Mouse (Mus musculus) heart, embryonic 10.5 days (tissue): Measurements from ENCODE around the gene Ager. TPM values are rescaled to one million over a fixed set of nuclear protein-coding genes. Genes with fewer than 3 reads are reported as not detected.

Experiments
- DNase-seq: peaks from one replicate; pipeline ENCODE4 v3.0.0-alpha.2; 2017; ENCODE audit warnings: low spot score
- H3K27ac ChIP-seq: fragments of 300-500 bp; sonication (generic); 2 replicates; pipeline ENCODE4 v1.5.1; 2016; ENCODE audit warnings: mild to moderate bottlenecking
- H3K27me3 ChIP-seq: fragments of 300-500 bp; sonication (generic); 2 replicates; pipeline ENCODE4 v1.6.1; 2016; ENCODE audit warnings: mild to moderate bottlenecking; ENCODE audit not compliant: poor library complexity, insufficient read depth, severe bottlenecking
- H3K36me3 ChIP-seq: fragments of 300-500 bp; sonication (generic); 2 replicates; pipeline ENCODE4 v1.6.1; 2016; ENCODE audit warnings: mild to moderate bottlenecking, moderate library complexity
- H3K4me1 ChIP-seq: fragments of 300-500 bp; sonication (generic); 2 replicates; pipeline ENCODE4 v1.6.1; 2016; ENCODE audit warnings: mild to moderate bottlenecking
- H3K4me3 ChIP-seq: fragments of 300-500 bp; sonication (generic); 2 replicates; pipeline ENCODE4 v1.5.1; 2016; ENCODE audit warnings: mild to moderate bottlenecking, moderate library complexity
- H3K9me3 ChIP-seq: fragments of 300-500 bp; sonication (generic); 2 replicates; pipeline ENCODE4 v1.6.1; 2016; ENCODE audit warnings: mild to moderate bottlenecking, moderate library complexity
- WGBS: fragments of 180-500 bp; shearing (Covaris S2); methylation state at CpG from one replicate; pipeline ENCODE4 v1.1.7; 2016; 5-methylcytosine and 5-hydroxymethylcytosine counted together
- polyA plus RNA-seq: library from polyadenylated mRNA; unstranded; fragments of >200 nt; fragmentation: Nextera tagmentation; extraction: Ambion mirVana; gene quantifications from 2 replicates; pipeline ENCODE4 v1.2.1, GENCODE M21; 2016

The Ager gene
- polyA plus RNA-seq, 1 experiment from 2014 or later: 5.3 TPM

- no peak for DNase-seq
- peaks cover 30% of the 10 kb centered on the region for H3K36me3 ChIP-seq
- peak overlapping the region; percentile 74; the same call in 1 of the 2 replicates for H3K4me3 ChIP-seq
- no peak overlapping the region for H3K27ac ChIP-seq
- peaks cover 33% of the 10 kb centered on the region for H3K4me1 ChIP-seq
- WGBS: 82% methylated on average over 30 of the region's 30 CpGs
- no peaks in the 10 kb centered on the region for H3K9me3 ChIP-seq
- no peaks in the 10 kb centered on the region for H3K27me3 ChIP-seq
These were observed 48.3 kb downstream of the Ager start for GRCm38 (mm10) chr17:34645831-34646511.

DNA sequence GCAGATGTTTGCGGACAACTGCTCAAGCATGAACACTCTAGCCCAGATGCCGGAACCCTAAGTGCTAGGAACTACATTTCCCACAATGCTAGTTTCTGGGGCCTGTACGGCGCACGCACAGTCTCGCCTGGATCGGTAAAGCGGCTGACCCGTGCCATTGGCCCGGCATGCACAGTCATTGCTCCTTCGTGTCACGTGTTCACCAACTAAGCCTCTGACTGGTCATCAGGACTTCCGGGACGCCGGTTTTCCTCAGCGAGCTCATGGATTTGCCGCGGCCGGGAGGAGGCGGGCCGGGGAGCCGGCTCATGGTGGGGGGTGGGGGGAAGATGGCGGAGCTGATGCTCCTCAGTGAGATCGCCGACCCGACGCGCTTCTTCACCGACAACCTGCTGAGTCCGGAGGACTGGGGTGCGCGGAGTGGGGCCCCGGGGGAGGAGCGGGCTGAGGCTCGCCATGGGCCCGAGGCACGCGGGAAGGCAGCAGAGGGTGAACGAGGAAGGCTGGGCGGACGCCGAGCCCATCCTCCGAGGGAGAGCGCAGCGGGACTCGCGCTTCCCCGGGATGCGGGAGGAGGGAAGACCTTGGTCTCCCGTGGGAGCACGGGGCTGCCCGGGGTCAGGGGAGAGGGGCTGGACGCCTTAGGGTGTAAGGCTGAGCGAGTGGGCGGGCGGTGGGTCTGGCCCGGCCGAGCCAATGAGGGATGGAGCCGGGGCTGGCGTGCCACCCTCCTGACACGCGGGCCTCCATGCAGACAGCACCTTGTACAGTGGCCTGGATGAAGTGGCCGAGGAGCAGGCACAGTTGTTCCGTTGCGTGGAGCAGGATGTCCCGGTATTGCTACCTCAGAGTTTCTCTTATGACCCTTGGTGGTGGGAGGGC is 49.5 kb downstream of the Ager start, which contains the start of gene Atf6b:
Gene Atf6b, plus strand, starts transcription at position 241 of the 882 bp plus-strand sequence.
- WGBS: 2% methylated on average over 59 of the region's 66 CpGs
- Histone ChIP-seq H3K4me3 (peak within 1 kb of the TSS; percentile 99), H3K27me3 (no peaks in the 10 kb centered on the region), H3K36me3 (peaks cover 42% of the 10 kb centered on the region), H3K27ac (peak within 1 kb of the TSS; percentile 92), H3K4me1 (peaks cover 28% of the 10 kb centered on the region), H3K9me3 (no peaks in the 10 kb centered on the region; the same call in 1 of the 2 replicates)
- peak; percentile 99 for DNase-seq

DNA sequence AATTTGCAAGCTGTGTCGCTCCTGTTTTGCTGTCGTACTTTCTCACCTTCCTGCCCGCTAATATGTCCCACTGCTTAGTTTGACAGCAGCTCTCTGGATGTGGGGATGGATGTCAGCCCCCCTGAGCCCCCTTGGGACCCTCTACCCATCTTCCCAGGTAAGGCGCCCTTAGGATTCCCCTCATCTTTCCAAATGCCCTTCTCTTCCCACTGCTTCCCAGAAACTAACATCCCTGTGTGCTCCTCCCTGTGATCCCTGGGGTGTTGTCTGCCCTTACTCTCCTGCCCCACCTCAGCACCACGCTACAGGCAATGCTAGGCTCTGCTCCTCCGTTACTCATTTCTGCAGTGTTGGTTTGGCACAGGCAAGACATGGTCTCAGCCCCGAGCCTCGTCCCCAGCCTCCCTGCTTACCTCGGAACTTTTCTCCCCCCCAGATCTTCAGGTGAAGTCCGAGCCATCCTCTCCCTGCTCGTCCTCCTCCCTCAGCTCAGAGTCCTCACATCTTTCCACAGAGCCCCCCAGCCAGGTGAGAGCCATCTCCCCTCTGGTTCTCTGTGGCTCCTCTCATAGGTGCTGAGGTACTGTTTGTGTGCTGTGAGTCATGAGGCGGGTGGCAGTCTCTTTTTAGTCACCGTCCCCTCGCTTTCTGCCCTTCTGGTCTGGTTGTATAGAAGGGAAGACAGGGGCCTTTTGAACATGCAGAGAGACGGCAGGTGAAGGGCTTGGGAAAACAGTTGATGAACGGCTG is 50.7 kb downstream of the Ager start:
- 83% methylated on average over 16 of the region's 16 CpGs for WGBS
- Histone ChIP-seq H3K4me1 (peaks cover 28% of the 10 kb centered on the region), H3K27me3 (no peaks in the 10 kb centered on the region), H3K36me3 (peaks cover 54% of the 10 kb centered on the region), H3K9me3 (no peaks in the 10 kb centered on the region; the same call in 1 of the 2 replicates), H3K27ac (no peak overlapping the region), H3K4me3 (peak overlapping the region; percentile 99)
- DNase-seq: no peak

GRCm38 (mm10) chr17:34649106-34649864 is 51.6 kb downstream of the Ager start:
- Histone ChIP-seq H3K36me3 (peaks cover 63% of the 10 kb centered on the region), H3K27me3 (no peaks in the 10 kb centered on the region), H3K4me3 (no peak overlapping the region), H3K4me1 (peaks cover 29% of the 10 kb centered on the region), H3K27ac (no peak overlapping the region), H3K9me3 (no peaks in the 10 kb centered on the region; the same call in 1 of the 2 replicates)
- DNase-seq: no peak
- 86% methylated on average over 18 of the region's 18 CpGs for WGBS

Other genes starting within 250 kb of the Ager start
- gene Btnl2, start 243.0 kb upstream of the Ager start, polyA plus RNA-seq: 0.05 TPM in 1 of 2 replicates, not detected in the other
- not detected in 2 replicates for gene Btnl1, start 220.7 kb upstream of the Ager start, polyA plus RNA-seq
- 0.14 and 0.15 TPM in 2 replicates for gene BC051142, start 199.0 kb upstream of the Ager start, polyA plus RNA-seq
- gene Btnl4, start 120.5 kb upstream of the Ager start, polyA plus RNA-seq: not detected in 2 replicates
- gene Btnl6, start 80.5 kb upstream of the Ager start, polyA plus RNA-seq: not detected in 2 replicates
- gene Notch4, start 33.6 kb upstream of the Ager start, polyA plus RNA-seq: 6.4 and 8.4 TPM in 2 replicates
- gene Gpsm3, start 8.1 kb upstream of the Ager start, polyA plus RNA-seq: 6.8 and 11.0 TPM in 2 replicates
- gene Pbx2, start 6.6 kb upstream of the Ager start, polyA plus RNA-seq: 10.2 and 16.6 TPM in 2 replicates
- gene Rnf5, start 5.8 kb downstream of the Ager start, polyA plus RNA-seq: 139 and 157 TPM in 2 replicates
- gene Agpat1, start 6.4 kb downstream of the Ager start, polyA plus RNA-seq: 44.8 and 57.8 TPM in 2 replicates
- gene Egfl8, start 18.1 kb downstream of the Ager start, polyA plus RNA-seq: 0.49 and 1.7 TPM in 2 replicates
- 24.3 and 27.5 TPM in 2 replicates for gene Ppt2, start 30.6 kb downstream of the Ager start, polyA plus RNA-seq
- gene Prrt1, start 31.7 kb downstream of the Ager start, polyA plus RNA-seq: 0.11 TPM in 1 of 2 replicates, not detected in the other
- 12.6 TPM in 2 replicates for gene Fkbpl, start 46.9 kb downstream of the Ager start, polyA plus RNA-seq
- 74.0 and 76.8 TPM in 2 replicates for gene Atf6b, start 49.3 kb downstream of the Ager start, polyA plus RNA-seq
- gene Tnxb, start 72.7 kb downstream of the Ager start, polyA plus RNA-seq: 0.04 and 0.07 TPM in 2 replicates
- gene C4b, start 146.0 kb downstream of the Ager start, polyA plus RNA-seq: not detected in 2 replicates
- gene Cyp21a1, start 206.7 kb downstream of the Ager start, polyA plus RNA-seq: not detected in 2 replicates
- 22.3 and 22.8 TPM in 2 replicates for gene Stk19, start 239.1 kb downstream of the Ager start, polyA plus RNA-seq
- gene Dxo, start 239.2 kb downstream of the Ager start, polyA plus RNA-seq: 48.1 and 62.2 TPM in 2 replicates